ENCODE assay signal across 20 mouse cellular contexts in genomic region chrX:161972723-161973122, GRCm38 (mm10).
"Had no signal": no experiment of that assay in that cellular context is flagged by ENCODE, and none has a peak within 500 bp of the region (broad histone marks: within the 10 kb centered on the region; RNA-seq: fewer than 3 reads in every experiment).

No protein-coding gene starts in this region.

- H3K4me1 ChIP-seq: intestine, embryonic 15.5 days; lung, embryonic 15.5 days had no signal

- DNase-seq: kidney, adult 11 months; kidney, adult 8-10 months; kidney, postnatal 10 days; kidney, postnatal 36 days; left cerebral cortex, postnatal 4 days; lung, postnatal 10 days; lung, postnatal 36 days; thymus, adult 2 months; thymus, postnatal 14 days; thymus, postnatal 4 days had no signal

- ATAC-seq: intestine, embryonic 15.5 days; midbrain, embryonic 13.5 days; midbrain, embryonic 16.5 days had no signal

- H3K9me3 ChIP-seq: intestine, embryonic 15.5 days; kidney, embryonic 15.5 days; limb, embryonic 12.5 days; limb, embryonic 15.5 days; lung, embryonic 15.5 days; midbrain, embryonic 10.5 days; midbrain, embryonic 13.5 days; neural tube, embryonic 13.5 days had no signal

- H3K4me2 ChIP-seq: intestine, embryonic 15.5 days; kidney, embryonic 15.5 days; limb, embryonic 12.5 days; limb, embryonic 15.5 days; lung, embryonic 15.5 days; midbrain, embryonic 13.5 days; neural tube, embryonic 13.5 days had no signal

- H3K27ac ChIP-seq: intestine, embryonic 15.5 days; limb, embryonic 12.5 days; limb, embryonic 15.5 days; lung, embryonic 15.5 days; midbrain, embryonic 10.5 days; midbrain, embryonic 13.5 days; neural tube, embryonic 13.5 days had no signal

- H3K36me3 ChIP-seq: intestine, embryonic 15.5 days; kidney, embryonic 15.5 days; limb, embryonic 12.5 days; limb, embryonic 15.5 days; lung, embryonic 15.5 days; midbrain, embryonic 10.5 days; midbrain, embryonic 13.5 days; neural tube, embryonic 13.5 days had no signal

- H3K4me3 ChIP-seq: intestine, embryonic 15.5 days; kidney, embryonic 15.5 days; limb, embryonic 12.5 days; limb, embryonic 15.5 days; lung, embryonic 15.5 days; midbrain, embryonic 10.5 days; midbrain, embryonic 13.5 days; myocyte; neural tube, embryonic 13.5 days had no signal

- H3K9ac ChIP-seq: intestine, embryonic 15.5 days; kidney, embryonic 15.5 days; limb, embryonic 12.5 days; limb, embryonic 15.5 days; lung, embryonic 15.5 days; midbrain, embryonic 13.5 days; neural tube, embryonic 13.5 days had no signal
